Mouse (Mus musculus): Measurements from ENCODE around the gene Kctd10.

GRCm38 (mm10) chr5:114383184-114383904 is 3.0 kb upstream of the Kctd10 start:
- TF ChIP-seq MYOG (IDR thresholded peaks at IDR 0.05; ENCODE audit: control insufficient read depth in 1 of 3, insufficient read depth in 1 of 3, insufficient read length in 2 of 3, low read depth in 2 of 3) (no peak), TCF3 (IDR thresholded peaks at IDR 0.05; ENCODE audit: insufficient read length, low read depth) (no peak), POLR2A (IDR thresholded peaks at IDR 0.05; ENCODE audit: insufficient read length, low read depth) (no peak), USF1 (IDR thresholded peaks at IDR 0.05; ENCODE audit: low read depth) (no peak), E2F4 (IDR thresholded peaks at IDR 0.05; ENCODE audit: insufficient read depth) (no peak), MAX (IDR thresholded peaks at IDR 0.05; ENCODE audit: low read depth) (no peak), MYOD1 (IDR thresholded peaks at IDR 0.05; ENCODE audit: control insufficient read depth in 1 of 3, insufficient read length in 2 of 3, low read depth in 2 of 3) (no peak), POLR2AphosphoS2 (IDR thresholded peaks at IDR 0.05; ENCODE audit: insufficient read length, low read depth) (no peak), CEBPB (IDR thresholded peaks at IDR 0.05; ENCODE audit: insufficient read depth, poor library complexity, severe bottlenecking) (no peak)

Data from myocyte (in vitro differentiated cells).